Mouse (Mus musculus): ENCODE data around the gene A930009A15Rik.
A peak's percentile ranks its signal among the peaks of the same experiment; 100 is the strongest.

A930009A15Rik gene

GRCm38 (mm10) chr10:115581971-115582370 is 12.2 kb downstream of the A930009A15Rik start:
- no peak for DNase-seq

- DNase-seq: no peak
Observed at GRCm38 (mm10) chr10:115583071-115583470, 13.3 kb downstream of the A930009A15Rik start.

GRCm38 (mm10) chr10:115584656-115585055 is 14.9 kb downstream of the A930009A15Rik start:
- DNase-seq: peak in 1 of 2 experiments; percentile 30

- no peak for DNase-seq
Observed at GRCm38 (mm10) chr10:115585491-115586245, 15.9 kb downstream of the A930009A15Rik start.

- DNase-seq: peak; percentile 59 to 63
Observed at GRCm38 (mm10) chr10:115586246-115587231, 16.8 kb downstream of the A930009A15Rik start.

GRCm38 (mm10) chr10:115587301-115587969 is 17.6 kb downstream of the A930009A15Rik start, which contains the start of gene Lgr5:
TSS of gene Lgr5 (minus strand) at chr10:115587780.
- DNase-seq: peak; percentile 86 to 87

- DNase-seq: peak; percentile 15 to 26
Observed at GRCm38 (mm10) chr10:115587979-115588378, 18.2 kb downstream of the A930009A15Rik start.

- no peak for DNase-seq
Observed at GRCm38 (mm10) chr10:115593221-115593620, 23.4 kb downstream of the A930009A15Rik start.

- no peak for DNase-seq
Observed at GRCm38 (mm10) chr10:115593651-115594050, 23.9 kb downstream of the A930009A15Rik start.

- DNase-seq: no peak
Observed at GRCm38 (mm10) chr10:115595748-115596147, 26.0 kb downstream of the A930009A15Rik start.

GRCm38 (mm10) chr10:115617456-115618287 is 47.9 kb downstream of the A930009A15Rik start:
- peak; percentile 21 to 66 for DNase-seq

GRCm38 (mm10) chr10:115618288-115618856 is 48.6 kb downstream of the A930009A15Rik start:
- DNase-seq: peak in 1 of 2 experiments; percentile 6

GRCm38 (mm10) chr10:115623481-115623880 is 53.7 kb downstream of the A930009A15Rik start:
- DNase-seq: no peak

GRCm38 (mm10) chr10:115623956-115624671 is 54.3 kb downstream of the A930009A15Rik start:
- peak in 1 of 2 experiments; percentile 8 for DNase-seq

GRCm38 (mm10) chr10:115624957-115625356 is 55.2 kb downstream of the A930009A15Rik start:
- DNase-seq: no peak

GRCm38 (mm10) chr10:115626678-115627077 is 56.9 kb downstream of the A930009A15Rik start:
- no peak for DNase-seq
